Mouse (Mus musculus): ENCODE data around the gene Cd300lf.

Gene Cd300lf

DNA sequence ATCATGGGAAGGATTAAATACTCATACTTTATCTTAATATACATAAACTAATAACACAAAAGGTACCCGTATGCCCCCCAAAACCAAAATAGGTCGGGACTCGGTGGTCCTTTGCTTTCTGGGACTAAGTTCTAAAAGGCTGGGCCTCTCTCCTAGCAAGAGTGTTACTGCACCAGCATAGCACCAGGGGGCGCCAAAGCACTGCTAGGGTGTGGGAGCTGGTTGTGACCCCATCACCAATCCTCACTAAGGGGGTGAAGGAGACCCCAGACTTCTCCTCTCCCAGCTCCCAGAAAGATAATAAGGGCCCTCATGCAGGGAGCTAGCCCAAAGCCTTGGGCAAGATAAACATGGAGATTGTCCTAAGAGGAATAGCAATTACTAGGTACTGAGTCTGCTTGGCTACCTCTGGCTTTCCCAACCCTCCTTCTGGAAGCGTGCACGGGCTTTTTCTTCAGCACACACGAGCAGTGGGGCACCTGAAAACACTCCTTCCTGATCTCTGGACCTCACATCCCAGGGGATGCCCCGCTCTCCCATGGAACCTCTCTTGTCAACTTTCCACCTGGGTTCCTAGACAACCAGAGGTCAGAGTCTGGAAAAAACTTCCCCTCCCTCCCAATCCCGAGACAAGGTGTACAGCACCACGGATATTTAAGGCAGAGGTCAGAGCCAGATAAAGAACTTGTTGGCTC lies 27.2 kb upstream of the Cd300lf start:
- DNase-seq (ENCODE audit: low read depth, low spot score) = peak; percentile 79

DNA sequence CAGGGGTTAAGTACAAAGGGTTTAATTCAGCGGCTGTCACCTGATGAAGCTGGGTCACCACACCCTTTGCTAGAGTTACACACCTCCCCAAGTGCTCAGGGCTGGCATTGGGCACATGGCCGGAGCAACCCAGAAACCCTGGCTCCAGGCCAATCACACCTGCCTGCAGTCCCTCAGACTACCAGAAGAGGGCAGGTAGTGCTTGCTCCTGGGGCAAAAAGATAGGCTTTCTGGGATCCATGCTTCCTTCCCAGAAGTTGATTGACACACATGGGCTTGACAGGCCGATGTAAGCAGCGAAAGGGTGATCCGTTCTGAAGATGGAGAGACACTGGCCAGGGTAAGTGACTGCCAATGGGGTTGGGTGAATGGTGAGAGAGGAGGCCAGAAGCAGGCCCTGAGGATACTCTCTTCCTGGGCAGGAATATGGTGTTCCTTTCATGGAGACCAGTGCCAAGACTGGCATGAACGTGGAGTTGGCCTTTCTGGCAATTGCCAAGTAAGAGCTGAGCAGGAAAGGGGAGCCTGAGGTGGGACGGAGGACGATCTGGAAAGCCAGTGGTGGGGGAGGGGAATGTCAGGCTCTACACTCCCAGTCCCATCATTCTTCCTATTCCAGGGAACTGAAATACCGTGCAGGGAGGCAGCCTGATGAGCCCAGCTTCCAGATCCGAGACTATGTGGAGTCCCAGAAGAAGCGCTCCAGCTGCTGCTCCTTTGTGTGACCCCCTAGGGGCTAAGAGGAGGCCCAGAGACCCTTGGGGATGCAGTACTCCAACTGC lies 26.4 kb upstream of the Cd300lf start:
- peak; percentile 89 for DNase-seq (ENCODE audit: low read depth, low spot score)

DNA sequence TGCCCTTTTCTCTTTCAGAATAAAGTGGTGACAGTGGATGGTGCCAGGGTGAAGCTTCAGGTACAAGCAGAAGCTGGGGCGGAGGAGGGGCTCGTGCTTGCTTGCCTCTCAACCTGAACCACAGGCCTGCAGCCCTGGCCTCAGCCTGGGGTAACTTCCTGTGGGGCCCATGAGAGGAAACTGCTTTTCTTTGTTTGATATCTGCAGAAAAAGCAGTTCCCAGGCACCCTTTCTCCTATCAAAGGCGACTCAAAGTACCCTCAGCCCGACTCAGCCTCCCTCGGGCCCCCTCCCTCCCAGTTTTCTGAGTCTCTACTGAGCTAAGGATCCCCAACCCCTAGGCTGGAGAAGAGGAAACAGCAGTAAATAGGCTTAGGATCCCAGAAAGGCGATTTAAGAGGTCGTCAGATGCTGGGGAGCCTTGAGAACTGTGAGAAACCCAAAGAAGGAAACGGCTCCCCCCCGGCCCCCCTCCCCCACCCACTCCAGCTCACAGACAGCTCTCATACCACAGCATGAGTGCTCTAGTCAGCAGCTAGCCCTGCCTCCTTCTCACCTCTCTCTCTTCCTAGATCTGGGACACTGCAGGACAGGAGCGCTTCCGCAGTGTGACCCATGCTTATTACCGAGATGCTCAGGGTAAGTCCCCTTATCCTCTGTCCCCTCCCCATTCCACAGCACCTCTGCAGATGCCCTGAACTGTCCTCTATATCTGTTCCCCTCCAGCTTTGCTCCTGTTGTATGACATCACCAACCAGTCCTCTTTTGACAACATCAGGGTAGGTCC lies 24.3 kb upstream of the Cd300lf start:
- DNase-seq (ENCODE audit: low read depth, low spot score) = no peak

DNA sequence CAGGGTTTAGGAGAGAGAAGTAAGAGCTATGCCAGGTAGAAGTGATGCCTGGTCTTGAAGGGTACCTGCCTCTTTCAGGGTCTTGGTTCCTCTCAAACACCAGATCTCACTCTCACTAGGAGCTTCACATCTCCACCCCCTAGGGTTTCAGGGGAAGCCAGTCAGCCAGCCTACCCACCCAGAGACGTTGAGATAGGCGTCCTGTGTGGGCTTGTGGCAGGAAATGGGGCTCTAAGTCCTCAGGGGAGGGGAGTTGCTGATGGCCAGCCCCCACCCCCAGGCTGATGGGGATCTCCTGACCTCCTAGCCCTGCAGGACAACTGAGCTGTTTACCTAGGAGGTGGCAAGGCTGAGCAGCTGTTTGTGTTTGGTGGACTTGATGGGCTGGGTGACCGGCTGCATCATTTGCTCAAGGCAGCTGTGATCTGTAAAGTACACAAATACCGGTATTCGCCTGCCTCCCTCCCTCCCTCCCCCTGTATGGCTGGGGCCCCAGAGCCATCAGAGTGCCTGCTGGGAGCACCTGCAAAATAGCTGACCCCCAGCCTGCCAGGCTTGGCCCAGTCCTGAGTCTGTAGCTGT lies 21.4 kb upstream of the Cd300lf start:
- no peak for DNase-seq (ENCODE audit: low read depth, low spot score)

DNA sequence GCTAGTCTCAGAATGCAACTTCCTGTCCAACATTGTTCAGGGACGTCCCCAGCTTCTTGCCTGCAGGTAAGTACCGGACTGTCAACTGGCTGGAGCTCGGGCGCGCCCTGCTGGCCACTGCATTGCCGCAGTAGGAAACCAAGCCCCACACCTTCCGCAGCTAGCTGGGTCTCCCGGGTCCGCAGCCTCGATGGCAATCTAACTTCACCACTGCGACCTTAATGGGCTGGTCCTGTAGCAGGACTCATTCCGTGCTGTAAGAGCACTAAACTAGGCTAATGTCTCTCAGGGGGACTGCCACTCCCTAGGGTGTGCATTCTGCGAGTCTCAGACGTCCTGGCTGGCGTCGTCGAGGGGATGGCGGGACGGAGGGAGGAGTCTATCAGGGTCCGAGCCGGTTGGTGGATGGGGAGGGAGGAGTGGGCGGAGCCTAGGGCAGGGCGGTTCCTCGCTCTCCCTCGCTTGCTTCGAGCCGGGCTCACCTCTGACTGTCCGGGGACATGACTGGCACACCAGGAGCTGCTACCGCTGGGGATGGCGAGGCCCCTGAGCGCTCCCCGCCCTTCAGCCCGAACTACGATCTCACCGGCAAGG lies 20.0 kb upstream of the Cd300lf start:
- peak; percentile 96 for DNase-seq (ENCODE audit: low read depth, low spot score)

DNA sequence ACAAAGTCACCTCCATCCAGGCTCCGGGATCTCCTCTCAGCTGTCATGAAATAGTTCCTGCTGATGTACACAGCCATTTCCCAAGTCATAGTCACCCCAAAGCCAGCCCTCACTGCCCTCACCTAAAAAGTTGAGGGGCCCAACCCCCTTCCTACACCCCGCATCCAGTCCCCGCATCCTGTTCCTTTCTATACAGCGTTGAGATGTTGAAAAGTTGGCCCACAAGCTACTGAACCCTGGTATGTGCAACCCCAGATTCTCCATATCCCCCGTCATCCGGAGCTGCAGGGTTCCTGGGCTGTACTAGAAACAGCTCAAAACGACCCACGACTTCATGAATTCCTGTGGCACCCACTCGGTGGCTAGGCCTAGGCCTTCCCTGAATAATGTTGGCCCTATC lies 19.3 kb upstream of the Cd300lf start:
- no peak for DNase-seq (ENCODE audit: low read depth, low spot score)

DNA sequence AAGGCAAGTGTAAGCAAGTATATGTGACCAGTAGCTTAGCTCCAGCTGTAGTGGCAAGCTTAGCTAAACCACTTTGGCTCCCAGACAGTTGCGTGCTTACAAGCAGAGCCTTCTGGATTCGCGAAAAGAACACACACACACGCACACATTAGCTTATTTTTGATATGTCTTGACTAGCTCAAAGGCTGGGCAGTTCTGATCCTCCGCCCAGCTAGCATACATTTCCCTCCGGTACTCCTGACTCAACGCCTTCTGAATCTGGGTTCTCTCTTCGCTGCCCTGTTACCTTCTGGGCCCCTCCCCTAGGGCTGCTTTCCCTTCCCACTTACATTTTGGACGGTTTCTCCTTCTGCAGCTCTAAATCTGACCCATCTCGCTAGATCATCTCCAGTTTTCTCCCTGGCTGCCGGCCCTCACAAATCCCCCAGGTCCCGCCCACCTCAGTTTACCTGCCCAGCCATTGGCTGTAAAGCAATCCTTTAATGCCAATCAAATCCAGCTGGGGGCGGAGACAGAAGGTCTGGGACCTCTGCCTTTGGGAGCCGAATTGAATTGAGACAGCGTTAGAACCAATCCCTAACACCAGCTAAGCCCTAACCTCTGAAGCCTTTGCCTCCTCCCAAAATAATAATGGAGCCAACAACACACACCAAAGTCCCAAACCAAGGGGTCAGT lies 18.1 kb upstream of the Cd300lf start:
- peak; percentile 93 for DNase-seq (ENCODE audit: low read depth, low spot score)

GRCm38 (mm10) chr11:115150741-115151254 lies 17.0 kb upstream of the Cd300lf start:
- DNase-seq (ENCODE audit: low read depth, low spot score) = no peak

GRCm38 (mm10) chr11:115147813-115148212 lies 14.0 kb upstream of the Cd300lf start:
- DNase-seq (ENCODE audit: low read depth, low spot score) = no peak

DNA sequence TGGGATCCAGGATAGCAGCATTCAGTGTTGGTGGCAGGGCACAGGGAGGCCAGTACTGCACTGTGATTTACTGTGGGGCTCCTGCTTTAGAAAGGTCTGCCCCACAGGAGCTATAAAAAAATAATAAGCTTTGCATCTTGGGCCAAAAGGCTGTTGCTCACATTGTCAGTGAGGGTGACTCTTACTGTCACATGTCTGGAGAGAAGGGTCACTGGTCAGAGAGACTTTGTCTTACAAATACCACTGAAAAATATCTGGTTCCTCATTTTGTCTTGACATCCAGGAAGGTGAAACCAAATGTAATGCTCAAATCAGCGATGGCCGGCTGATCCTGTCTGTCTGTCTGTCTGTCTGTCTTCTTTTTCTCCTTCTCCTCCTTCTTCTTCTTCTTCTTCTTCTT lies 8.2 kb upstream of the Cd300lf start:
- no peak for DNase-seq (ENCODE audit: low read depth, low spot score)

- DNase-seq (ENCODE audit: low read depth, low spot score) = no peak
These were observed 4.9 kb upstream of the Cd300lf start for GRCm38 (mm10) chr11:115138597-115139262.

DNA sequence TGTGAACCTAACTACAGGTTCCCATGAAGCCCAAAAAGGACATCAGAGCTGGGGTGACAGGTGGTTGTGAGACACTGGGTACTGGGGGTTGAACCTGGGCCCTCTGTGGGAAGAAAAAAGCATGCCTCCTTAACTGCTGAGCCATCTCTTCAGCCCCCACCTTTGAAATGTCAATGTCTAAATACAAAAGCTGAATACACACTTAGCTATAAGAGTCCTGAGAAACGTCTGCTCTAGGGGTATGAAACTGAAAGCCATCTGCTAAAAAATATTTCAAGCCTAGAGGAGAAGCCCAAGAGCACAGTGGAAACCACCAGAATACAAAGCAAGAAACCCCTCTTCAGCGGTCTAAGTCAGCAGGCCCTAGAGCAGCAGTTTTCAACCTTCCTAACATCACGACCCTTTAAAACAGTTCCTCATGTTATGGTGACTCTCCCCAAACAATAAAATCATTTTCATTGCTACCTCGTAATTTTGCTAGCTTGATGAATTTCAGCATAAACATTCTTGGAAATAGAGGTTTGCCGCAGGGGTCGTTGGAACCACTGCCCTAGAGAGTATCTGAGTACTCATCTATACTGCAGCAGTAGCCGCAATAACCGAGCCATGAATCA lies 1.9 kb downstream of the Cd300lf start:
- DNase-seq (ENCODE audit: low read depth, low spot score) = no peak

DNA sequence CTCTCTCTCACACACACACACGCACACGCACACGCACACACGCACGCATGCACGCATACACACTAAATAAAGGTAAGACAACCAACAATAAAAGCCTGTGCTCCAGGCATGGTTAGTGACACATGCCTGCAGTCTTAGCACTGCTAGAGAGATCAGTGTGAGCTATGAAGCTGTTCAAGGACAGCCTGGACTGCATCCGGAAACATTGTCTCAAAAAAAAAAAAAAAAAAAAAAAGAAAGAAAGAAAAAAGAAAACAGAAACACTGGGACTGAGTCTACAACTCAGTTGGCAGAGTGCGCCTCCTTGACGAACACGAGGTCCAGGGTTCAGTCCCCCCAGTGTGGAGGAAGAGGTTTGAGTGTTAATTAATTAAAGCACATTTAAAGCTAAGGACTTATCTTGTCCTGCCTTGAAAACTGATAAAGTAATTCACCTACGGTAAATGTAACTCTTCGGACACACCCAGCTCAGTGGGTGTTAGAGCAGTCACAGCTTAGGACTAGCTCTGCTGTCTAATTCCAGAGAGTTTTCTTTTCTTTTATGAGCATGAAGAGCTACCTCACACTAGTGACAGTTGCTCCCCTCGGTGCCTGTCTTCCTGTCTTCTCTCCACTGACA lies 4.2 kb downstream of the Cd300lf start:
- no peak for DNase-seq (ENCODE audit: low read depth, low spot score)

- DNase-seq (ENCODE audit: low read depth, low spot score) = no peak
These were observed 5.3 kb downstream of the Cd300lf start for GRCm38 (mm10) chr11:115128483-115128882.

DNA sequence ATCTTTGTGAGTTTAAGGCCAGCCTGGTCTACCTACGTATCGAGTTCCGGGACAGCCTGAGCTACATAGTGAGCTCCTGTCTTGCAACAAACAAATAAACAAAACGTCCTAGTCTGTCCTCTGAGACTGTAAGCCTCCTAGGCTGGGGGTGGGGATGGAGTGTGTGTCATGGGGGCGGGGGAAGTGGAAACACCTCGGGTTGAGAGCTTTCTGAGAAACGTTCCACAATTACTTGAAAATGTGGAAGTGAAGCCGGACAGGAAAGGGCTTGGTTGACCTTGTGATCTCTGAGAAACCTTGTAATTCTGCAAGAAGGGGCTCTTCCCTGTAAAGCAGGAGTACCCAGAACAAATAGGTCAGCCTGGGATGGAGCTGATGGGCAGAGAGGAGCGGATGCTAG lies 14.4 kb downstream of the Cd300lf start:
- DNase-seq (ENCODE audit: low read depth, low spot score) = no peak

DNA sequence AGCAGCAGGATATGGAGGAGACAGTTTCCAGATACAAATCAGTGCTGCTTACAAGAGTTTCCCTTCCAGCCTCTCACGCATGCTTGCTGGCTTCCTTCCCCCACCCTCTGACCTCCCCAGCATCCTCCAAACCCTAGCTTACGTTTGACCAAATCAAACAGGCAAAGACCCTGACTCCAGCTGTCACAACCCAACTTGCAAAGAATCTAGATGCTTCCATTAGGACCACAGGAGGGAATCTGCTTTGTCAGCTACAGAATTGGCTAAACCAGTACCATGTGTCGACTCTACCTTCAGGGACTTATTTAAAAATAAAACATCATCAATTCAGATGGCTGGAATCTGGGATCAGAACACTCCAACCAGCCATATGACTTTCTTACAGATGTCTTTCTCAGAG lies 21.6 kb downstream of the Cd300lf start:
- no peak for DNase-seq (ENCODE audit: low read depth, low spot score)

GRCm38 (mm10) chr11:115110271-115110670 lies 23.5 kb downstream of the Cd300lf start:
- no peak for DNase-seq (ENCODE audit: low read depth, low spot score)

- DNase-seq (ENCODE audit: low read depth, low spot score) = no peak
These were observed 25.6 kb downstream of the Cd300lf start for GRCm38 (mm10) chr11:115108176-115108575.

DNA sequence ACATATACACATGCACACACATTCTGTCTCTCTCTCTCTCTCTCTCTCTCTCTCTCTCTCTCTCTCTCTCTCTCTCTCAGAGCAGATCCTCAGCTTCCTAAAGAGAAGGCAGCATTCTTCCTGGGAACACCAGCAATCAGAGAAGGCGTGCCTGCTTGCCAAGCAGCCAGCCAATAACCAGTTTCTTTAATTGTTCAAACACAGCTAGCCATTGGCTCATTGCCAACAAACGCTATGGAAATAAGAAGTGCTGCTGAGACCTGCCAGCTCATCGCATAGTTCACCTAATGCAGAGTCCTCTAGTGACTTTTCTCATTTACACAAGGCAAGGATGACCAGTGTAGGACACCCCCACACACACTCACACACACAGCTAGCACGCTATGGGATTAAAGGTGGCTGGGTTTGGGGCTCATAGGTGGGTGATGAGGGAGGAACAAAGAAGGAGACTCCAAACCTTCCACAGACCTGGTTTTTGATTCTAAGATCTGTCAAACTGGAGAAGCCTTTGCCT lies 26.3 kb downstream of the Cd300lf start:
- peak; percentile 47 for DNase-seq (ENCODE audit: low read depth, low spot score)
